Mouse (Mus musculus): ENCODE results near the gene Dspp.

Gene Dspp

GRCm38 (mm10) chr5:104170412-104170811 is at the start of gene Dspp:
Gene Dspp (plus strand): TSS chr5:104170712.
- no peak for ATAC-seq (ENCODE audit: insufficient number of reproducible peaks, low FRiP score, low TSS enrichment)

GRCm38 (mm10) chr5:104124016-104124658 is 46.4 kb upstream of the Dspp start:
- ATAC-seq (ENCODE audit: insufficient number of reproducible peaks, low FRiP score, low TSS enrichment) = no peak

GRCm38 (mm10) chr5:104126561-104127320 is 43.8 kb upstream of the Dspp start:
- ATAC-seq (ENCODE audit: insufficient number of reproducible peaks, low FRiP score, low TSS enrichment) = no peak

- no peak for ATAC-seq (ENCODE audit: insufficient number of reproducible peaks, low FRiP score, low TSS enrichment)
Measured at GRCm38 (mm10) chr5:104127351-104127750, 43.2 kb upstream of the Dspp start.

- ATAC-seq (ENCODE audit: insufficient number of reproducible peaks, low FRiP score, low TSS enrichment) = no peak
Measured at GRCm38 (mm10) chr5:104128281-104129031, 42.1 kb upstream of the Dspp start.

GRCm38 (mm10) chr5:104130891-104131290 is 39.6 kb upstream of the Dspp start:
- ATAC-seq (ENCODE audit: insufficient number of reproducible peaks, low FRiP score, low TSS enrichment) = no peak

- ATAC-seq (ENCODE audit: insufficient number of reproducible peaks, low FRiP score, low TSS enrichment) = no peak
Measured at GRCm38 (mm10) chr5:104131544-104131943, 39.0 kb upstream of the Dspp start.

- no peak for ATAC-seq (ENCODE audit: insufficient number of reproducible peaks, low FRiP score, low TSS enrichment)
Measured at GRCm38 (mm10) chr5:104133752-104134151, 36.8 kb upstream of the Dspp start.

- no peak for ATAC-seq (ENCODE audit: insufficient number of reproducible peaks, low FRiP score, low TSS enrichment)
Measured at GRCm38 (mm10) chr5:104137920-104138541, 32.5 kb upstream of the Dspp start.

- no peak for ATAC-seq (ENCODE audit: insufficient number of reproducible peaks, low FRiP score, low TSS enrichment)
Measured at GRCm38 (mm10) chr5:104141067-104141466, 29.4 kb upstream of the Dspp start.

- no peak for ATAC-seq (ENCODE audit: insufficient number of reproducible peaks, low FRiP score, low TSS enrichment)
Measured at GRCm38 (mm10) chr5:104144057-104144456, 26.5 kb upstream of the Dspp start.

- no peak for ATAC-seq (ENCODE audit: insufficient number of reproducible peaks, low FRiP score, low TSS enrichment)
Measured at GRCm38 (mm10) chr5:104149349-104149748, 21.2 kb upstream of the Dspp start.

GRCm38 (mm10) chr5:104150196-104150595 is 20.3 kb upstream of the Dspp start:
- ATAC-seq (ENCODE audit: insufficient number of reproducible peaks, low FRiP score, low TSS enrichment) = no peak

GRCm38 (mm10) chr5:104157701-104158100 is 12.8 kb upstream of the Dspp start:
- ATAC-seq (ENCODE audit: insufficient number of reproducible peaks, low FRiP score, low TSS enrichment) = no peak

GRCm38 (mm10) chr5:104158332-104159052 is 12.0 kb upstream of the Dspp start:
- ATAC-seq (ENCODE audit: insufficient number of reproducible peaks, low FRiP score, low TSS enrichment) = no peak

GRCm38 (mm10) chr5:104160581-104160980 is 9.9 kb upstream of the Dspp start:
- ATAC-seq (ENCODE audit: insufficient number of reproducible peaks, low FRiP score, low TSS enrichment) = no peak

GRCm38 (mm10) chr5:104161390-104161789 is 9.1 kb upstream of the Dspp start:
- no peak for ATAC-seq (ENCODE audit: insufficient number of reproducible peaks, low FRiP score, low TSS enrichment)

- ATAC-seq (ENCODE audit: insufficient number of reproducible peaks, low FRiP score, low TSS enrichment) = no peak
Measured at GRCm38 (mm10) chr5:104163536-104163935, 7.0 kb upstream of the Dspp start.

- no peak for ATAC-seq (ENCODE audit: insufficient number of reproducible peaks, low FRiP score, low TSS enrichment)
Measured at GRCm38 (mm10) chr5:104173094-104173493, 2.6 kb downstream of the Dspp start.

- no peak for ATAC-seq (ENCODE audit: insufficient number of reproducible peaks, low FRiP score, low TSS enrichment)
Measured at GRCm38 (mm10) chr5:104183743-104184142, 13.2 kb downstream of the Dspp start.

Data from cerebellum, adult (tissue).